18 mouse cellular contexts compared by ENCODE assay signal in the genomic region with DNA sequence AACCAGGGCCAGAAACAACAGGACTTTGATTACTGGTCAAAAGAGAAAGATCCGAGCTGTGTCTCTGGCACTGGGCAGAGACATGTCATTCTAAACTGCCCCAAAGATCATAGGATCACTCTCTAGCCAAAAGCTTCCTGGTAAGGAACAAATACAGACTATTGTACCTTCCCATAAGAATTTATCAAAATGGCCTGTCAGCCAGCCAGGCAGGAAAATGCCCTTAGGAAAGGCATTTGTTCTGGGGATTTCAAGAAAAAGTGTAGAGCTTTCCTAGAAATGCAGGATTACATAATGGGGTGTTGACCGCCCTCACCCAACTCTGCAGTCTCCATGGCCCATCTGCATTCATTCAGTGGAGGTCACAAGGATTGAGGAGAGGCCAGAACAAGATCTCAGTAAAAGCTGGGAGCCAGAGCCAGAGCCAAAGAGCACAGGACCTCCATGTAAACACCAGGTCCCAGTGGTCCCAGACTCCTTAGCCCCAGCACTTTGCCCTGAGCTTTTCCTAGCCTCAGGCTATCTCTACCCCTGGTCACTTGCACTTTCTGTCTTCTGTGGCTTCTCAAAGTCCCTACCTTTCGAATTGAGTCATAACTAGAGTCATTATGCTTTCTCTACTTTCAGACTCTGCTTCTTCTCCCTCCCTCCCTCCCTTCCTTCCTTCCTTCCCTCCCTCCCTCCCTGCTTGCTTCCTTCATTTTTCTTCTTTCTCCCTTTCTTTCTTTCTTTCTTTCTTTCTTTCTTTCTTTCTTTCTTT.
DNase-seq lines count a peak whose midpoint lies in the region; ATAC-seq and TF ChIP-seq lines count a peak whose summit lies in the region.
"Had no signal": no experiment of that assay in that cellular context is flagged by ENCODE, and none has a peak within 500 bp of the region (broad histone marks: within the 10 kb centered on the region; RNA-seq: fewer than 3 reads in every experiment).

No protein-coding gene starts in this region.

- no peak overlapping the region for H3K4me3 ChIP-seq in kidney, adult 2 months (ENCODE audit: insufficient read depth, low read depth, low read length)
- no peak overlapping the region for H3K4me3 ChIP-seq in limb, embryonic 10.5 days
- H3K4me3 ChIP-seq in midbrain, embryonic 11.5 days (ENCODE audit: low read depth, low read length): no peak overlapping the region
- H3K4me3 ChIP-seq: heart, adult 2 months; liver, embryonic 15.5 days; midbrain, embryonic 10.5 days had no signal

- WGBS in kidney, adult 2 months: 56% methylated on average over 3 of the region's 3 CpGs
- 72% methylated on average over 3 of the region's 3 CpGs for WGBS in limb, embryonic 10.5 days
- WGBS in midbrain, embryonic 11.5 days: 89% methylated on average over 3 of the region's 3 CpGs

- DNase-seq in kidney, adult 2 months: peak; percentile 65
- no peak for DNase-seq in kidney, postnatal 4 days
- DNase-seq in kidney, adult 9 months: peak; percentile 18
- no peak for DNase-seq in limb, embryonic 10.5 days (ENCODE audit: low spot score)
- no peak for DNase-seq in midbrain, embryonic 11.5 days (ENCODE audit: low spot score, missing footprints)
- no peak for DNase-seq in layer of hippocampus, postnatal 14 days (ENCODE audit: low spot score in 2 of 2)
- no peak for DNase-seq in thymus, postnatal 14 days
- DNase-seq: adrenal gland, postnatal 36 days; cerebellum, adult 11-12 months; cerebellum, postnatal 25 days; embryo, embryonic 11 days; heart, adult 2 months; right cerebral cortex, postnatal 4 days; thymus, postnatal 25 days had no signal

- H3K4me2 ChIP-seq in midbrain, embryonic 11.5 days: no peak overlapping the region
- H3K4me2 ChIP-seq: liver, embryonic 15.5 days had no signal

- H3K9ac ChIP-seq in midbrain, embryonic 11.5 days (ENCODE audit: low read length): no peak overlapping the region
- H3K9ac ChIP-seq: liver, embryonic 15.5 days had no signal

- 0 out of 2 replicates have a peak overlapping the region, but pooled peaks have one; percentile 12 for H3K27ac ChIP-seq in kidney, adult 2 months (ENCODE audit: insufficient read depth, low read depth, low read length)
- 0 out of 2 replicates have a peak overlapping the region, but pooled peaks have one; percentile 34 for H3K27ac ChIP-seq in limb, embryonic 10.5 days
- no peak overlapping the region for H3K27ac ChIP-seq in midbrain, embryonic 11.5 days (ENCODE audit: low read depth, low read length)
- H3K27ac ChIP-seq: heart, adult 2 months; liver, embryonic 15.5 days; macrophage; midbrain, embryonic 10.5 days had no signal

- H3K9me3 ChIP-seq in limb, embryonic 10.5 days (replicated peaks): no peaks in the 10 kb centered on the region
- no peaks in the 10 kb centered on the region for H3K9me3 ChIP-seq in midbrain, embryonic 11.5 days (ENCODE audit: control insufficient read depth, low read length)
- H3K9me3 ChIP-seq: liver, embryonic 15.5 days; midbrain, embryonic 10.5 days had no signal

- no peak for TF ChIP-seq POLR2A in kidney, adult 2 months (IDR thresholded peaks at IDR 0.05; ENCODE audit: low read depth, low read length)

- peaks cover 8% of the 10 kb centered on the region; the same call in 1 of the 2 replicates for H3K4me1 ChIP-seq in kidney, adult 2 months (ENCODE audit: control insufficient read depth, insufficient read depth, low read length)
- peaks cover 23% of the 10 kb centered on the region for H3K4me1 ChIP-seq in limb, embryonic 10.5 days
- H3K4me1 ChIP-seq in midbrain, embryonic 11.5 days (ENCODE audit: control insufficient read depth, insufficient read depth, low read length): no peaks in the 10 kb centered on the region
- H3K4me1 ChIP-seq: liver, embryonic 15.5 days; midbrain, embryonic 10.5 days had no signal

- no peaks in the 10 kb centered on the region for H3K36me3 ChIP-seq in kidney, adult 2 months (ENCODE audit: control insufficient read depth, insufficient read depth, low read length)
- H3K36me3 ChIP-seq in limb, embryonic 10.5 days: no peaks in the 10 kb centered on the region
- no peaks in the 10 kb centered on the region for H3K36me3 ChIP-seq in midbrain, embryonic 11.5 days (ENCODE audit: control insufficient read depth, insufficient read depth, low read length)
- H3K36me3 ChIP-seq: liver, embryonic 15.5 days; midbrain, embryonic 10.5 days had no signal

- ATAC-seq in midbrain, embryonic 11.5 days (ENCODE audit: low FRiP score): no peak
- ATAC-seq: forebrain, embryonic 16.5 days had no signal

- TF ChIP-seq CTCF in kidney, adult 2 months (conservative IDR thresholded peaks at IDR 0.05; ENCODE audit: insufficient read depth, insufficient read length, low read depth, low read length): no peak

- H3K27me3 ChIP-seq in kidney, adult 2 months (replicated peaks; ENCODE audit: control insufficient read depth, insufficient read depth, low read length): no peaks in the 10 kb centered on the region
- H3K27me3 ChIP-seq in limb, embryonic 10.5 days (ENCODE audit: low read depth, poor library complexity, severe bottlenecking): no peaks in the 10 kb centered on the region
- H3K27me3 ChIP-seq in midbrain, embryonic 11.5 days (ENCODE audit: control insufficient read depth, insufficient read depth, low read length): no peaks in the 10 kb centered on the region
- H3K27me3 ChIP-seq: liver, embryonic 15.5 days had no signal

Comparison
In these comparisons a context has a peak if more than half of its experiments do, and no peak if none do; other contexts are left out.
1. DNase-seq: peak in kidney, adult 2 months (single experiment) and kidney, adult 9 months (single experiment); none in kidney, postnatal 4 days (0 of 2), limb, embryonic 10.5 days (single experiment), midbrain, embryonic 11.5 days (single experiment), layer of hippocampus, postnatal 14 days (0 of 2) and thymus, postnatal 14 days (single experiment).